Mouse (Mus musculus) kidney, embryonic 15.5 days (tissue): ENCODE results near the gene Hnrnpr. TPM values are rescaled to one million over a fixed set of nuclear protein-coding genes. Genes with fewer than 3 reads are reported as not detected.

Experiments used
- ATAC-seq: fragments of 200-750 bp; cut with Nextera tagmentation; replicated peaks from 2 replicates; pipeline ENCODE4 v1.8.0; 2017; ENCODE audit warnings: moderate TSS enrichment; ENCODE audit not compliant: low FRiP score
- H3K27ac ChIP-seq: fragments of 300-500 bp; sonication (generic); 2 replicates; pipeline ENCODE4 v1.5.1; 2015; ENCODE audit warnings: mild to moderate bottlenecking, inconsistent platforms
- H3K27me3 ChIP-seq: fragments of 300-500 bp; sonication (generic); 2 replicates; pipeline ENCODE4 v1.6.1; 2015; ENCODE audit warnings: inconsistent platforms
- H3K36me3 ChIP-seq: fragments of 300-500 bp; sonication (generic); 2 replicates; pipeline ENCODE4 v1.6.1; 2015; ENCODE audit warnings: inconsistent platforms
- H3K4me1 ChIP-seq: fragments of 300-500 bp; sonication (generic); 2 replicates; pipeline ENCODE4 v1.6.1; 2015; ENCODE audit warnings: inconsistent platforms
- H3K4me2 ChIP-seq: fragments of 300-500 bp; sonication (generic); 2 replicates; pipeline ENCODE4 v1.6.1; 2015; ENCODE audit warnings: moderate library complexity, mild to moderate bottlenecking, inconsistent platforms
- H3K4me3 ChIP-seq: fragments of 300-500 bp; sonication (generic); replicated peaks from 2 replicates; pipeline ENCODE4 v1.5.1; 2015; ENCODE audit warnings: mild to moderate bottlenecking, inconsistent platforms
- H3K9ac ChIP-seq: fragments of 300-500 bp; sonication (generic); 2 replicates; pipeline ENCODE4 v1.6.1; 2015; ENCODE audit warnings: mild to moderate bottlenecking, inconsistent platforms
- H3K9me3 ChIP-seq: fragments of 300-500 bp; sonication (generic); replicated peaks from 2 replicates; pipeline ENCODE4 v1.6.1; 2016; ENCODE audit warnings: inconsistent platforms
- WGBS: fragments of 180-500 bp; shearing (Covaris S2); methylation state at CpG from one replicate; pipeline ENCODE4 v1.1.7; 2015; ENCODE audit warnings: mixed read lengths; 5-methylcytosine and 5-hydroxymethylcytosine counted together
- polyA plus RNA-seq: library from polyadenylated mRNA; unstranded; fragments of >200 nt; fragmentation: Nextera tagmentation; extraction: Ambion mirVana; gene quantifications from 2 replicates; pipeline ENCODE4 v1.2.1, GENCODE M21; 2015

The Hnrnpr gene
- 183 and 188 TPM in 2 replicates for polyA plus RNA-seq

- H3K4me3 ChIP-seq = peak within 1 kb of the TSS; percentile 100
- peak within 1 kb of the TSS; percentile 100 for H3K9ac ChIP-seq
- no peaks in the 10 kb centered on the region for H3K27me3 ChIP-seq
- under 1% methylated on average over 65 of the region's 65 CpGs for WGBS
- peak within 1 kb of the TSS; percentile 75 for H3K4me2 ChIP-seq
- H3K4me1 ChIP-seq = peaks cover 33% of the 10 kb centered on the region
- no peaks in the 10 kb centered on the region for H3K36me3 ChIP-seq
- no peaks in the 10 kb centered on the region for H3K9me3 ChIP-seq
- H3K27ac ChIP-seq = peak within 1 kb of the TSS; percentile 99
- peak; percentile 99 for ATAC-seq
Measured at GRCm38 (mm10) chr4:136310229-136311041, at the start of gene Hnrnpr. Gene Hnrnpr, plus strand, starts transcription at chr4:136310942.

- Histone ChIP-seq H3K9me3 (no peaks in the 10 kb centered on the region), H3K27me3 (no peaks in the 10 kb centered on the region), H3K36me3 (no peaks in the 10 kb centered on the region), H3K4me1 (peaks cover 6% of the 10 kb centered on the region; the same call in 1 of the 2 replicates), H3K4me2 (no peak overlapping the region), H3K4me3 (no peak overlapping the region), H3K9ac (no peak overlapping the region), H3K27ac (no peak overlapping the region)
- no peak for ATAC-seq
- WGBS = 72% methylated on average over 10 of the region's 10 CpGs
Measured at GRCm38 (mm10) chr4:136261912-136262311, 48.8 kb upstream of the Hnrnpr start.

- Histone ChIP-seq H3K4me2 (no peak overlapping the region), H3K9ac (no peak overlapping the region), H3K27ac (no peak overlapping the region), H3K4me1 (peaks cover 6% of the 10 kb centered on the region; the same call in 1 of the 2 replicates), H3K9me3 (no peaks in the 10 kb centered on the region), H3K4me3 (no peak overlapping the region), H3K27me3 (no peaks in the 10 kb centered on the region), H3K36me3 (no peaks in the 10 kb centered on the region)
- WGBS = 92% methylated on average over 4 of the region's 4 CpGs
- ATAC-seq = no peak
Measured at GRCm38 (mm10) chr4:136263555-136263954, 47.2 kb upstream of the Hnrnpr start.

GRCm38 (mm10) chr4:136266716-136267343 lies 43.9 kb upstream of the Hnrnpr start:
- H3K4me2 ChIP-seq = no peak overlapping the region
- ATAC-seq = no peak

GRCm38 (mm10) chr4:136268912-136269311 lies 41.8 kb upstream of the Hnrnpr start:
- Histone ChIP-seq H3K9ac (no peak overlapping the region), H3K4me1 (no peaks in the 10 kb centered on the region), H3K27me3 (no peaks in the 10 kb centered on the region), H3K4me3 (no peak overlapping the region), H3K27ac (no peak overlapping the region), H3K4me2 (no peak overlapping the region), H3K36me3 (no peaks in the 10 kb centered on the region), H3K9me3 (peaks cover 9% of the 10 kb centered on the region; the same call in 1 of the 2 replicates)
- ATAC-seq = no peak
- WGBS = 85% methylated on average over 1 of the region's 1 CpGs

More at GRCm38 (mm10) chr4:136266716-136267343, 43.9 kb upstream of the Hnrnpr start:
- Histone ChIP-seq H3K9ac (no peak overlapping the region), H3K36me3 (no peaks in the 10 kb centered on the region), H3K27me3 (no peaks in the 10 kb centered on the region), H3K27ac (no peak overlapping the region), H3K4me3 (no peak overlapping the region), H3K4me1 (0 out of 2 replicates have a peak, but pooled peaks cover 1% of the 10 kb centered on the region), H3K9me3 (no peaks in the 10 kb centered on the region)
- WGBS = 84% methylated on average over 9 of the region's 9 CpGs

- no peak for ATAC-seq
- Histone ChIP-seq H3K4me2 (no peak overlapping the region), H3K36me3 (no peaks in the 10 kb centered on the region), H3K9me3 (peaks cover 9% of the 10 kb centered on the region; the same call in 1 of the 2 replicates), H3K4me3 (no peak overlapping the region), H3K27ac (no peak overlapping the region), H3K9ac (no peak overlapping the region), H3K4me1 (no peaks in the 10 kb centered on the region), H3K27me3 (no peaks in the 10 kb centered on the region)
- WGBS = 79% methylated on average over 8 of the region's 8 CpGs
Measured at GRCm38 (mm10) chr4:136270648-136271047, 40.1 kb upstream of the Hnrnpr start.

- Histone ChIP-seq H3K4me1 (peaks cover 36% of the 10 kb centered on the region), H3K36me3 (no peaks in the 10 kb centered on the region), H3K27ac (peak overlapping the region; percentile 52; the same call in 1 of the 2 replicates), H3K4me3 (no peak overlapping the region), H3K9me3 (no peaks in the 10 kb centered on the region), H3K9ac (no peak overlapping the region), H3K27me3 (no peaks in the 10 kb centered on the region), H3K4me2 (no peak overlapping the region)
- 56% methylated on average over 8 of the region's 8 CpGs for WGBS
- no peak for ATAC-seq
Measured at GRCm38 (mm10) chr4:136281097-136281496, 29.6 kb upstream of the Hnrnpr start.

GRCm38 (mm10) chr4:136281611-136282010 lies 29.1 kb upstream of the Hnrnpr start:
- H3K4me2 ChIP-seq = no peak overlapping the region
- no peaks in the 10 kb centered on the region for H3K36me3 ChIP-seq
- H3K4me1 ChIP-seq = peaks cover 41% of the 10 kb centered on the region
- no peak for ATAC-seq
- no peak overlapping the region for H3K4me3 ChIP-seq
- WGBS = 21% methylated on average over 9 of the region's 9 CpGs
- H3K9me3 ChIP-seq = no peaks in the 10 kb centered on the region
- no peaks in the 10 kb centered on the region for H3K27me3 ChIP-seq
- H3K9ac ChIP-seq = no peak overlapping the region
- H3K27ac ChIP-seq = peak overlapping the region; percentile 52; the same call in 1 of the 2 replicates

GRCm38 (mm10) chr4:136282621-136283480 lies 27.9 kb upstream of the Hnrnpr start:
- peaks cover 7% of the 10 kb centered on the region for H3K36me3 ChIP-seq
- H3K4me3 ChIP-seq = no peak overlapping the region
- H3K27me3 ChIP-seq = no peaks in the 10 kb centered on the region
- no peak for ATAC-seq
- peak overlapping the region; percentile 94 for H3K27ac ChIP-seq
- no peak overlapping the region for H3K4me2 ChIP-seq
- no peaks in the 10 kb centered on the region for H3K9me3 ChIP-seq
- WGBS = 43% methylated on average over 10 of the region's 10 CpGs
- H3K4me1 ChIP-seq = peaks cover 50% of the 10 kb centered on the region
- no peak overlapping the region for H3K9ac ChIP-seq

- Histone ChIP-seq H3K27me3 (no peaks in the 10 kb centered on the region), H3K4me1 (peaks cover 50% of the 10 kb centered on the region), H3K36me3 (peaks cover 16% of the 10 kb centered on the region), H3K9ac (no peak overlapping the region), H3K4me3 (no peak overlapping the region), H3K9me3 (no peaks in the 10 kb centered on the region), H3K4me2 (no peak overlapping the region), H3K27ac (peak overlapping the region; percentile 94)
- ATAC-seq = no peak
- 26% methylated on average over 2 of the region's 2 CpGs for WGBS
Measured at GRCm38 (mm10) chr4:136283783-136284182, 27.0 kb upstream of the Hnrnpr start.

GRCm38 (mm10) chr4:136284455-136284854 lies 26.3 kb upstream of the Hnrnpr start, which contains the start of gene Zfp46:
Gene Zfp46, plus strand, starts transcription at chr4:136284683.
- no peaks in the 10 kb centered on the region for H3K27me3 ChIP-seq
- WGBS = 30% methylated on average over 5 of the region's 5 CpGs
- no peak for ATAC-seq

More at GRCm38 (mm10) chr4:136284455-136284854, 26.3 kb upstream of the Hnrnpr start, which contains the start of gene Zfp46:
- Histone ChIP-seq H3K4me3 (peak within 1 kb of the TSS; percentile 65), H3K27ac (peak within 1 kb of the TSS; percentile 94), H3K9me3 (no peaks in the 10 kb centered on the region), H3K9ac (peak within 1 kb of the TSS; percentile 63), H3K4me2 (peak within 1 kb of the TSS; percentile 87), H3K36me3 (peaks cover 23% of the 10 kb centered on the region), H3K4me1 (peaks cover 50% of the 10 kb centered on the region)
